Mouse (Mus musculus): ENCODE data around the gene Cfap61. TPM values are rescaled to one million over a fixed set of nuclear protein-coding genes. Genes with fewer than 3 reads are reported as not detected.

Gene Cfap61
- polyA plus RNA-seq, 1 experiment from 2014 or later, result 2.9 TPM

- no peak for ATAC-seq
- 88% methylated on average over 2 of the region's 2 CpGs for WGBS
- Histone ChIP-seq H3K4me1 (ENCODE audit: control insufficient read depth, insufficient read depth, low read length) (peaks cover under 1% of the 10 kb centered on the region), H3K9ac (ENCODE audit: low read depth, low read length) (no peak overlapping the region), H3K9me3 (replicated peaks; ENCODE audit: control insufficient read depth, low read length, poor library complexity, severe bottlenecking) (no peaks in the 10 kb centered on the region), H3K27ac (ENCODE audit: low read length) (no peak overlapping the region), H3K27me3 (ENCODE audit: control insufficient read depth, insufficient read depth, low read depth, low read length) (no peaks in the 10 kb centered on the region), H3K4me2 (ENCODE audit: low read length) (no peak overlapping the region), H3K4me3 (ENCODE audit: low read depth, low read length) (no peak overlapping the region), H3K36me3 (ENCODE audit: control insufficient read depth, insufficient read depth, low read length) (no peaks in the 10 kb centered on the region)
These were observed 53.2 kb downstream of the Cfap61 start for GRCm38 (mm10) chr2:145987757-145988156.

DNA sequence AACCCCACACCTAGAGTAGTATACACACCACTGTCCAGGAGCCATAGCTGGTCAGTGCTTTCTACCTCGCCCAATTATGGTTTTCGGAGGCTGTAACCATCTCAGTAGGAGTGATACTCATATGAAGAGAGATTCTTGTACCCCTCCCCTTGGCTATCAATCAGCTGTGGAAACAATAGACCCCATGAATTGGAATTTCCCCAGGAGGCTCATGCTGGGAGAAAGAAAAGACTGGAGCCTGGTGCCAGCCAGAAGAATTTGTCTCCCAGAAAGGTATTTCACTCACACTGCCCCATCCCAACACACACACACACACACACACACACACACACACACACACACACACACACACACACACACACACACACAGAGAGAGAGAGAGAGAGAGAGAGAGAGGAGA is 55.9 kb downstream of the Cfap61 start:
- Histone ChIP-seq H3K9ac (ENCODE audit: low read depth, low read length) (no peak overlapping the region), H3K4me1 (ENCODE audit: control insufficient read depth, insufficient read depth, low read length) (no peaks in the 10 kb centered on the region), H3K36me3 (ENCODE audit: control insufficient read depth, insufficient read depth, low read length) (no peaks in the 10 kb centered on the region), H3K4me2 (ENCODE audit: low read length) (no peak overlapping the region), H3K9me3 (replicated peaks; ENCODE audit: control insufficient read depth, low read length, poor library complexity, severe bottlenecking) (no peaks in the 10 kb centered on the region), H3K27ac (ENCODE audit: low read length) (no peak overlapping the region), H3K4me3 (ENCODE audit: low read depth, low read length) (no peak overlapping the region), H3K27me3 (ENCODE audit: control insufficient read depth, insufficient read depth, low read depth, low read length) (no peaks in the 10 kb centered on the region)
- 54% methylated on average over 2 of the region's 2 CpGs for WGBS
- no peak for ATAC-seq

DNA sequence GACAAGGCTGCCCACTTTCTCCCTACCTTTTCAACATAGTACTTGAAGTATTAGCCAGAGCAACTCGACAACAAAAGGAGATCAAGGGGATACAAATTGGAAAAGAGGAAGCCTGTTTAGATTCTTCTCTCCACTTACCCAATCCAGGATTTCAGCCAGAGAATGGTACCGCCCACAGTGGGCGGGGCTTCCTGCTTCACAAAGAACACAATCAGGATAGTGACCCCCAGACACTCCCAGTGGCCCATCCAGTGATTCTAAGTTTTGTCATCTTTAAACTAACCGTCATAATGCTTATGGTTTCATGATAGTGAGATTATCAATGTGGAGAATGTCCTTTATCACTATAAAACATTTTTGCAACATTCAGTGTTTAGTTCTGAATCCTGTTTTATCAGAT is 61.9 kb downstream of the Cfap61 start:
- Histone ChIP-seq H3K4me2 (ENCODE audit: low read length) (no peak overlapping the region), H3K4me1 (ENCODE audit: control insufficient read depth, insufficient read depth, low read length) (no peaks in the 10 kb centered on the region), H3K27me3 (ENCODE audit: control insufficient read depth, insufficient read depth, low read depth, low read length) (no peaks in the 10 kb centered on the region), H3K9ac (ENCODE audit: low read depth, low read length) (no peak overlapping the region), H3K4me3 (ENCODE audit: low read depth, low read length) (no peak overlapping the region), H3K9me3 (replicated peaks; ENCODE audit: control insufficient read depth, low read length, poor library complexity, severe bottlenecking) (no peaks in the 10 kb centered on the region), H3K36me3 (ENCODE audit: control insufficient read depth, insufficient read depth, low read length) (no peaks in the 10 kb centered on the region), H3K27ac (ENCODE audit: low read length) (no peak overlapping the region)
- ATAC-seq, result no peak
- WGBS, result 65% methylated on average over 4 of the region's 4 CpGs

DNA sequence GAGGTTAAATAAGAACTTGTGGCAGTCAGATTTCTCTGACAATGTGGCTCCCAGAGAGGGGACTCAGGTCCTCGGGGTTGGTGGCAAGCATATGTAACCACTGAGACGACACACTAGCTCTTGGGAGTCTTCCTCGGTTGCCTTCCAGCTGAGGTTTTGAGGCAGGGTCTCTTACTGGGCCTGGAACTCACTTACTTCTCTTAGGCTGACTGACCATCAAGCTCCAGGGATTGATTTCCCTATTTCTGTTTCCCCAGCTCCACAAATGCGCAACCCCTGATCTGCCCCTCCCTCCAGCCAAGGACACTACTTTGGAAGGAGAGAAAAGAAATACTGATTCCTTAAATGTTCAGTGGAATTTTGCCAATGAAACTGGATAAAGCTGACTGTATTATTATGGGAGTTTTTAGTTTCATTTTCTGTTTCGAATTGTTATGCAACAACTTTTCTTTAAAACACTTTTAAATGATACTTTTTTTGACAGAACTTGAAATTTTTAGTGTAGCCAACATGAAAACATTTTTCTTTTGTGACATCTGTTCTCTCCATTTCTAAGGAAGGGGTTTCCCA is 63.5 kb downstream of the Cfap61 start:
- Histone ChIP-seq H3K27me3 (ENCODE audit: control insufficient read depth, insufficient read depth, low read depth, low read length) (no peaks in the 10 kb centered on the region), H3K4me2 (ENCODE audit: low read length) (no peak overlapping the region), H3K4me3 (ENCODE audit: low read depth, low read length) (no peak overlapping the region), H3K9ac (ENCODE audit: low read depth, low read length) (no peak overlapping the region), H3K9me3 (replicated peaks; ENCODE audit: control insufficient read depth, low read length, poor library complexity, severe bottlenecking) (no peaks in the 10 kb centered on the region), H3K36me3 (ENCODE audit: control insufficient read depth, insufficient read depth, low read length) (no peaks in the 10 kb centered on the region), H3K27ac (ENCODE audit: low read length) (no peak overlapping the region), H3K4me1 (ENCODE audit: control insufficient read depth, insufficient read depth, low read length) (no peaks in the 10 kb centered on the region)
- no peak for ATAC-seq
- 82% methylated on average over 5 of the region's 5 CpGs for WGBS

GRCm38 (mm10) chr2:146008801-146009200 is 74.2 kb downstream of the Cfap61 start:
- no peak overlapping the region for H3K4me2 ChIP-seq (ENCODE audit: low read length)
- H3K9me3 ChIP-seq (replicated peaks; ENCODE audit: control insufficient read depth, low read length, poor library complexity, severe bottlenecking), result no peaks in the 10 kb centered on the region
- no peak overlapping the region for H3K4me3 ChIP-seq (ENCODE audit: low read depth, low read length)
- no peak overlapping the region for H3K9ac ChIP-seq (ENCODE audit: low read depth, low read length)
- ATAC-seq, result no peak
- no peaks in the 10 kb centered on the region for H3K4me1 ChIP-seq (ENCODE audit: control insufficient read depth, insufficient read depth, low read length)
- H3K27ac ChIP-seq (ENCODE audit: low read length), result no peak overlapping the region
- H3K36me3 ChIP-seq (ENCODE audit: control insufficient read depth, insufficient read depth, low read length), result no peaks in the 10 kb centered on the region
- no peaks in the 10 kb centered on the region for H3K27me3 ChIP-seq (ENCODE audit: control insufficient read depth, insufficient read depth, low read depth, low read length)
- WGBS, result 82% methylated on average over 6 of the region's 6 CpGs

GRCm38 (mm10) chr2:146009596-146010349 is 75.2 kb downstream of the Cfap61 start:
- ATAC-seq, result no peak
- Histone ChIP-seq H3K4me3 (ENCODE audit: low read depth, low read length) (no peak overlapping the region), H3K27ac (ENCODE audit: low read length) (no peak overlapping the region), H3K27me3 (ENCODE audit: control insufficient read depth, insufficient read depth, low read depth, low read length) (no peaks in the 10 kb centered on the region), H3K4me2 (ENCODE audit: low read length) (no peak overlapping the region), H3K36me3 (ENCODE audit: control insufficient read depth, insufficient read depth, low read length) (no peaks in the 10 kb centered on the region), H3K9ac (ENCODE audit: low read depth, low read length) (0 out of 2 replicates have a peak overlapping the region, but pooled peaks have one; percentile 14), H3K9me3 (replicated peaks; ENCODE audit: control insufficient read depth, low read length, poor library complexity, severe bottlenecking) (no peaks in the 10 kb centered on the region), H3K4me1 (ENCODE audit: control insufficient read depth, insufficient read depth, low read length) (no peaks in the 10 kb centered on the region)
- WGBS, result 72% methylated on average over 2 of the region's 2 CpGs

DNA sequence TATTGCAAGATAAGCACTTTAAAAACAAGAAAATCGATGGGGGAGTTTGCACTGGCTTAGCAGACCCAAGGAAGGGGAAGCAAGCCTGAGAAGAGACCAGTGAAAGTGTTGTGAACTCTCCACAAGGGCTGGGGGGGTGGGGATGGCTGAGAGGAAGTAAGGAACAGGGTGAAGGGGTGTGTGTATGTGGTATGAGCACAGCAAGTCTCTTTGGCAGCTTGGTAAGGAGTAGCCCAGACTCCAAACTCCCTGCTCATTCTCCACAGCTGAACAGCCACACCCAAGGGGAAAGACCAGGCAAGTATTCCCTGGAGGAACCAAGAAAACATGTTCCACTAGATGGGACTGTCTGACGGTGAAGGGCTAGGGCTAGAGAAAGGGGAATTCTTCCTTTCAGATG is 76.2 kb downstream of the Cfap61 start:
- Histone ChIP-seq H3K27me3 (ENCODE audit: control insufficient read depth, insufficient read depth, low read depth, low read length) (no peaks in the 10 kb centered on the region), H3K4me2 (ENCODE audit: low read length) (no peak overlapping the region), H3K4me3 (ENCODE audit: low read depth, low read length) (no peak overlapping the region), H3K9ac (ENCODE audit: low read depth, low read length) (no peak overlapping the region), H3K27ac (ENCODE audit: low read length) (no peak overlapping the region), H3K36me3 (ENCODE audit: control insufficient read depth, insufficient read depth, low read length) (no peaks in the 10 kb centered on the region), H3K9me3 (replicated peaks; ENCODE audit: control insufficient read depth, low read length, poor library complexity, severe bottlenecking) (no peaks in the 10 kb centered on the region), H3K4me1 (ENCODE audit: control insufficient read depth, insufficient read depth, low read length) (peaks cover 4% of the 10 kb centered on the region; the same call in 1 of the 2 replicates)
- no peak for ATAC-seq
- WGBS, result 68% methylated on average over 2 of the region's 2 CpGs

DNA sequence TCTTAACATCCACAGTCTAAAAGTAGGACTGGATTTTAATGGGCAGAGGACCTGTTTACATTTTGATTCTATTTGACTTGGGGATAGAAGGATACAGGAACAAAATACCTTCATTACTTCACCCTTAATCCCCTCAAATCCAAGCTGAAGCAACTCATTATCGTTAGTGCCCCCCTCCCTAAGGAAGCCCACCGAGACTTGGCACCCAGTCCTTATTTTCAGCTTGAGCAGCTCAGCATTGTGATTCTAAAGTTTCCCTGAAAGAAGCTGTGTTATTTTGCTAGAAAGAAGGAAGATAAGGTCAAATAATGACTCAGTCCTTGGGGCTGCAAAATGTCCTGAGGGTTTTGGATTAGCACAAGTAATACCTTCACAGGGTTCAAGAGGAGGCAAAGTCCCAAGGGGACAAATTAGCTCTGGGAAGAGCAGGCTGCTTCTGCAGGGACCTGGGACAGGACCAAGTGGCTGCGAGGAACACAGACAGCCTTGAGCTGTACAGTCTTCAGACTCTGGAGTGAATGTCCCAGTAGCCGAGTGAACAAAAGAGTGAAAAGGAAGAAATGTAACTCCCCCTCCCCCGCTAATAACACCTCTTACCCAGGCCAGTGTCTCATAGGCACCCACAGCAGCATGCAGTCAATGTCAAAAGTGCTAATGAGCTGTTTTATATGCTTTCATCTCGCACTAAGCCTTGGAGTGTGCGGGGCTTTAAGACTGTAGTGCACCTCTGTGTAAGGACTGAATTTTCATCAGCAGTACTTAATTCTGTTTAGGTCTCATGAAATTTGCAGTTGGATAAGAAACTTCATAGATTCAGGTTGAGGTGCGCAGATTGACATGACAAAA is 81.0 kb downstream of the Cfap61 start:
- H3K36me3 ChIP-seq (ENCODE audit: control insufficient read depth, insufficient read depth, low read length), result no peaks in the 10 kb centered on the region
- no peak overlapping the region for H3K9ac ChIP-seq (ENCODE audit: low read depth, low read length)
- H3K4me3 ChIP-seq (ENCODE audit: low read depth, low read length), result no peak overlapping the region
- H3K4me1 ChIP-seq (ENCODE audit: control insufficient read depth, insufficient read depth, low read length), result peaks cover 4% of the 10 kb centered on the region; the same call in 1 of the 2 replicates
- 23% methylated on average over 8 of the region's 8 CpGs for WGBS
- H3K27ac ChIP-seq (ENCODE audit: low read length), result no peak overlapping the region
- no peaks in the 10 kb centered on the region for H3K27me3 ChIP-seq (ENCODE audit: control insufficient read depth, insufficient read depth, low read depth, low read length)
- ATAC-seq, result peak; percentile 82
- no peaks in the 10 kb centered on the region for H3K9me3 ChIP-seq (replicated peaks; ENCODE audit: control insufficient read depth, low read length, poor library complexity, severe bottlenecking)
- no peak overlapping the region for H3K4me2 ChIP-seq (ENCODE audit: low read length)

DNA sequence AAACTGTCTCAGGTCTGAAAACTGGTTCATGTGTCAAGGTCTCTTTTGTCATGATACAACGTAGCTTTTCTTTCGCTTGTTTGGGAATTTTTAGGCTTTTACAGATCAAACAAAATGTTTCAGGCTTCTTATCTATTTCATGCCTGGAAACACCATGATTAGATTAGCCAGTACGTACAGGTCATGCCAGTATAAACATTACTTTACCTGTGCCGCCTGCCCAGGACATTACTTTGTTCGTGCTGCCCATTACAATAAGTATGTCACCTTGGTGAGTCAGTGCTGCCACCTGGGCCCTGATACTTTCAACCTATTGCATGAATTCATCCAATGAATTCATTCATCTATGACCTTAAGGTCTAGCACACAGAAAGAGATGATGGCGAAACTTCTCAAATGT is 88.3 kb downstream of the Cfap61 start:
- WGBS, result 94% methylated on average over 6 of the region's 6 CpGs
- no peak overlapping the region for H3K4me2 ChIP-seq (ENCODE audit: low read length)

More for the DNA sequence above, 88.3 kb downstream of the Cfap61 start:
- no peak overlapping the region for H3K9ac ChIP-seq (ENCODE audit: low read depth, low read length)
- H3K27ac ChIP-seq (ENCODE audit: low read length), result no peak overlapping the region
- H3K27me3 ChIP-seq (ENCODE audit: control insufficient read depth, insufficient read depth, low read depth, low read length), result no peaks in the 10 kb centered on the region
- H3K36me3 ChIP-seq (ENCODE audit: control insufficient read depth, insufficient read depth, low read length), result no peaks in the 10 kb centered on the region
- no peaks in the 10 kb centered on the region for H3K9me3 ChIP-seq (replicated peaks; ENCODE audit: control insufficient read depth, low read length, poor library complexity, severe bottlenecking)
- H3K4me1 ChIP-seq (ENCODE audit: control insufficient read depth, insufficient read depth, low read length), result no peaks in the 10 kb centered on the region
- no peak for ATAC-seq
- H3K4me3 ChIP-seq (ENCODE audit: low read depth, low read length), result no peak overlapping the region
